Mouse (Mus musculus) adrenal gland, postnatal 10 days (tissue): ENCODE measurements around the gene Fam169a. TPM values are rescaled to one million over a fixed set of nuclear protein-coding genes. Genes with fewer than 3 reads are reported as not detected.
"Not testable (repeated sequence)": the region's sequence is repeated elsewhere in the genome, so short reads cannot be mapped to it uniquely, and the experiment has no call there.

Experiments used
- DNase-seq: peaks from one replicate; pipeline ENCODE4 v3.0.0; 2021; ENCODE audit warnings: mixed read lengths
- total RNA-seq, 2 experiments: library from RNA; stranded (reverse); gene quantifications; 2 replicates each; pipeline ENCODE4 v1.2.3; 2021

The Fam169a gene
- total RNA-seq, 2 experiments from 2014 or later: 4.9 to 5.4 TPM

DNA sequence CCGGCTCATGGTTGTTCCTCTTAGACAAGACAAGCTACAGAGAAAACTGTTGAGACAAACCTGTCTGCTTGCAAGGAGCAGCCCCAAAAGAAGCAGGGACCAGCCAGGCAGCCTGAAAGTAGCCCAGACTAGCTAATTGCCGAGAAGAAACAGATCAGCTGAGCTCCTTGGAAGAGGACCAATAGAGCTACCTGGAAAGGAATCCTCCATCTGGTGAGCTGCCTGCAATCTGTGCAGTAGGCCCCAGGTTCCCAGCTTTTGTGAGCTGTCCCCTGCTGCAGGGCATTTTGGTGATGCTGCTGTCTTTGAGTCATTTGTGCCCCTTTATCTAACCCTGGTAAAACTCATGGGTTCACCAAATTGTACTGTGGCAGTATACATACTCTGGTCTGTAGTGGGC lies 13.1 kb downstream of the Fam169a start:
- DNase-seq: no peak

DNA sequence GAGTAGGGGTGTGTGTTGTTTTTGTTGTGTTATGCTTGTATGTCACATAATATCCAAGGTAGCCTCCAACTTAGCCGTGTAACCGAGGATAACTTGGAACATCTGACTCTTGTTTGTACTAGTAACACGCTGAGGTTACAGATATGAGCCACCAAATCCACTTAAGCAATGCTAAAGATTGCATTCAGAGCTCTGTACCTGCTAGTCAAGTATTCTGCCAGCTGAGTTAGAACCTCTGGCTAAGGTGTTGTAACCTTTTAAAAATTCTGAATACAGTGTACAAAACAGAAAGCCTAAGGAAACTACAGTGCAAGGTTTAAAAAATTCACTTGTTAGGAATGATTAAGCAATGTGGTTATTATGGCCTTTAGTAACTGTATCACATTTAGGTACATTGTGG lies 13.5 kb downstream of the Fam169a start:
- no peak for DNase-seq

DNA sequence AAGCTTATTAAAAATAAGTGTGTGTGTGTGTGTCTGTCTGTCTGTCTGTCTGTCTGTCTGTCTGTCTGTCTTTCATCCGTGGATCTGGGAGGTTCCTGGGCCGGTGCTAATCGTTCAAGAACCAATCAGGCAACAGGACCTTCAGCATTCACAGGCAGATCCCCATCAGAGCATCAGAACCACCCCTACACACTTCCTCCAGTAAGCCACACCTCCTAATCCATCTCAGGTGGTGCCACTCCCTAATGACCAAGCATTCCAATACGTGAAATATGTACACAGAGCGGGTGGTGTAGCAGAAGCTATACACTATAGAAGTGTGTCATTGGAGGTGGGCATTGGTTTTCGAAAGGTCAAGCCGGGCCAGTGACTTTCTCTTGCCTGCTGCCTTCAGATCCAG lies 15.3 kb downstream of the Fam169a start:
- DNase-seq: no peak

DNA sequence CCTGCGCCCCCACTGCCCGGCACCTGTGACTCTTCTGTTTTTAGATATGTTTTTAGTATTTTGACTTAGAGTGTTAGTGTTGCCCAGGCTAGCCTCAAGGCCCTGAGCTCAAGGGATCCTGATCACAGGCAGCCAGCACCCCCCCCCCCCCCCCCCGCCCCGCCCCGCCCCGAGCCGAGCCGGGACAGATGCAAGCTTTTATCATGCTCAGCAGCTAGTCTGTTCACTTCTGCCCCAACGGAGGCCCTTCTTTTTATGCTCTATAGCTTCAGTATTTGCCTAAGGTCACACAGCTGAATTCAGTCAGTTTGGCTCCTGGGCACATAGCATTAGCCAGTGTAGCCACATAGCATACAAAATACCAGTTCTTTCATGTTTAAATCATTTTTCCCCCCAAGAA lies 19.2 kb downstream of the Fam169a start:
- DNase-seq: no peak

DNA sequence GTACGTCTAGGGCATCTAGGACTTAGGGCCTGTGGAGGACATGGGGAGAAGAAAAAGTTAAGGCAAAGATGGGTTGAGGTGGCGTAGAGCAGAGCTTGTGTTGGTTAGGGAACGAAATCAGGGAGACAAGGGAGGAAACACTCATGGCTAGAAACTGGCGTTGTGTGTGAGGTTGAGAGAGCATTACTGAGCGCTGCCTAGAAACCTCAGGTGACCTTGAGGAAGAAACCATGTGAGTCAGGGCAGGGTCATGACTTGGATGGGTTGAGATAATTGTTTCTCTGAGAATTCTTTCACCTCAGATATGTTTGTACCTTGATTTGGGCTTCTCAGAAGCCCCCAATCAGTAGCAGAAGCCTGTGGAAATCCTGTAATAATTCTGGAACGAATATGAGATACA lies 20.3 kb downstream of the Fam169a start:
- no peak for DNase-seq

DNA sequence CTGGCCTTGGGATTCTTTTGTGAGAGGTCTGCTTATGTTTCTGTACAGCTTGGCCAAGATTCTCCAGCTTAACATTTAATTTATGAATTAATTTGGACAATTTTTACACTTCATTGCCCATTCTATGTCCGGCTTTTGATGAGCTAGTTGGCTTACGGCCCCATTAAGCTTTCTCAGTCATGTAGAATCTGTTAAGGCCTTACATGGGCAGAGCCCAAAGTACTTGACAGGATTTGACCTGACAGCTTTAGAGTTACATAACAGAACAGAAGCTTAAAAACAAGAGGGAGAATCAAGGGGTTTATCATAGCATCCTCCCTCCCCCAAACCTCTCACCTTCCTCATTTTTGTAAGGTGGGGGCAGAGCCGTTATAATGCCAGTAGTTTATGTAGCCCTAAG lies 21.1 kb downstream of the Fam169a start:
- DNase-seq: no peak

DNA sequence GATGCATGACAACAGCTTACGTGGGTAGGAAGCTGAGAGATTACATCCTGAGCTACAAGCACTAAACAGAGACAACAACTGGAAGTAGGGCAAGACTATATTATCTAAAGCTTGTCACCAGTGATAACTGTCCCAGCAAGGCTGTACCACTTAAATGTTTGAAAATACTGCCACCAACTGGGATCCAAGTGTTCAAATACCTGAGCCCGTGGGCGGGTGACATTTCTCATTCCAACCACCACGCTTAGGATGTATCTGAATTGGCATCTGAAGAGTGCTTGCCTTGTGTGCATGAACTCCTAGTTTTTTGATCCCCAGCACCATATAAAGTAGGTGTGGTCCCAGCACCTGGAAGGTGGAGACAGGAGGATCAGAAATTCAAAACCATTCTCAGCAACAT lies 28.6 kb downstream of the Fam169a start:
- DNase-seq: no peak

DNA sequence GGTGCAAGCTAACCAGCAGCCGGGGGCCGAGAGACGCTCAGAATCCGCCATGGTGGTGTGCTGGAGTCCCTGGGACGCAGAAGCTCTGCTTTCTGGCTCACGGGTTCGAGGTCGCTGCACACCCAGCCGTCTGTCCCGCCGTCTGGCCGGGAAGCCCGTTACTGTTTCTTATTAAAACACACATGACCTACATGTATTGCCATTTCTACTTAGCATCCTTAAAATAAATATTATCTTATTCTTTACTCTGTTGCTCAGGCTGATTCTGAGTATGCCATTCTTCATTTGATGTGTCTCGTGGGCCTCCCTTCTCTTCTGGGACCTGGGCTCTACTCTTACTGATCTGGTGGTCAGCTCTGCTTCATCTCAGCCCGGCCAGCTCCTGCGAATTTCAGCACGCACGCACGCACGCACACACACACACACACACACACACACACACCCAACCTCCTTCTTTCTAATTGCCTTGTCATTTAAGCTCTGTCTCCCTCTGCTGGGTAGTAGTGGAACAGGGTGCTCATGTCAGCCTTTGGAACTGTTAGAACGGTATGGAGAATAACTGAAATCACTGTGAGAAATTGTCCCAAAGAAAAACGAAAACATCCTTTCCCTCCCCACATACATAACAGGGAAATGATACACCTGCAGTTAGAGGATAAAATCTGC lies 32.2 kb downstream of the Fam169a start, which contains the start of gene Gm6169:
Gene Gm6169, minus strand, starts transcription at position 51 of the 666 bp plus-strand sequence.
- peak; percentile 70 for DNase-seq

DNA sequence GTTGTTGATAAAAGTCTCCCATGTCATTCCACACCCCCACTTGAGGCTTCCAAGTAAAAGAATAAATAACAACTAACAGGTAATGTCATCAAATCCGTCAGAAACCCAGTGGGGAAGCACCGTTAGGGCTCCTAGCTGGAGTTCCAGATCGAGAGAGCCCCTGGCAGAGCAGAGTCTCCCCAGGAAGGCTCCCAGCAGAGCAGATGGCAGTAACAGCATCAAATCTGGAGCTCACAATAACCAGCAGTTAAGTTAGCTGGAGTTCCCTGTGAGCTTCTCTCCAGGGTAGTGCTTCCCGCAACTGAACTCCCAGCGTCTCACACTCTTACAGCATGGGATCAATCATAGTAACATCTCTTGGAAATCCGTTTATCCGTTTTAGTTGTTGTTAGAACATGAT lies 37.9 kb downstream of the Fam169a start:
- no peak for DNase-seq

DNA sequence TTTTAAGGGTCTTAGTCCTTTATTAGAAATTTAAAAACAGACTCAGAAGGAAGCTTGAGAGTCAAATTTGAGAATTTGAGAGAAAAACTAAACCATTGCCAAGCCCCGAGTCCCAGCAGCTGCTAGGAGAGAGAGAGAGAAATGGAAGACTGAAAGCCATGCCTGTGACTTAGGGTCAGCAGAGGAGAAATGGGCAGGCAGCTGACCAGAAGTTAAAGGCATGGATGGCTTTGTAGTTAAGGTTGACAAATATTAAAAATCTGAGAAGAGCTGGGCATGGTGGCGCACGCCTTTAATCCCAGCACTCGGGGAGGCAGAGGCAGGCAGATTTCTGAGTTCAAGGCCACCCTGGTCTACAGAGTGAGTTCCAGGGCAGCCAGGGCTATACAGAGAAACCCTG lies 40.6 kb downstream of the Fam169a start:
- not testable (repeated sequence) for DNase-seq

DNA sequence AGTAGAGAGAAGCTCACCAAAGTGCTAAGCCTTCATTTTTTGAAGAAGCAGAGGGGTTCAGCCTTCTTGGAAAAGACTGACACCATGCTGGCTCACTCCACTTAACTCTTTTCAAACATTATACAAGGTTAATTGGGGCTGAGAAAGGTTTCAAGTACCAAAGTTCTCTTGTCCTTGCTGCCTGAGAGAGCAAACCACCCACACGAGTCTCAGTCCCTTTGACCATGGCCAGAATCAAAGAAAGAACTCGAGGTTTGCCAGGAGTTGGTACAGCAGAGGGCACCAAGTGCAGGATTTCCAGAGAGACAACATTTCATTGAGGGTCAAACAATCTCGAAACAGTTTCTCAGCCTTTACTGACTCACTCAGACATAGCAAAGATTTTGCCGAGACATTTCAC lies 42.0 kb downstream of the Fam169a start:
- no peak for DNase-seq

DNA sequence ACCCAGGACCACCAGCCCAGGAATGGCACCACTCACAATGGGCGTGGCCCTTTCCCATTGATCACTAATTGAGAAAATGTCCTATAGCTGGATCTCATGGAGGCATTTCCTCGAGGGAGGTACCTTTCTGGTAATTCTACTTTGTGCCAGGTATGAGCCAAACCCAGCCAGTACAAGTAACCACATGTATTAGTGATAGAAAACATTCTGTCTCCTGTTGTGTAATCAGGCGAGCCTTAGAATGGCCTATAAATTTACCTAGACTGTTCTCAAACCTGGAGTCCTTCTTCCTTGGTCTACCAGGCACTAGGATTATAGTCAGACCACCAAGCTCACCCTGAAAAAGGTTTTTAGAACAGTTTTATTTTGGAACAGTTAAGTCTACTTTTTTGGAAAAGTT lies 54.3 kb downstream of the Fam169a start:
- no peak for DNase-seq

DNA sequence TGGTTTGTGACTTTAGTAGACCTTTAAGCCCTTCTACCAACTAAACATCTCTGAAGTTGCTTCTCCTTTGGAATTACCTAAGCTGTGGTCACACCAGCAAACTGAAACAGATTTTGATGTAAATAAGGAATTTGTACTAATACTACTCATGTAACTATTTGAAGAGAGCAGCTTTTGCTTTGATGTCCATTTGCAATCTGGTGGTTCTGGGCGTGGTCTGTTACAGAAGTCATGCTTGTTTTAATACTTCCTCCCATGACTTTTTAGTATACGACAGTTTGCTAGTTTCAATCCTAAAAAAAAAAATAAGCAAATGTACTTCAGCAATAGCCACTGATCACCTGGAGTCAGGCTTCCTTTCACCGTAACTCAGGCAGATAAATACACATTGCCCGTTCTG lies 62.6 kb downstream of the Fam169a start:
- not testable (repeated sequence) for DNase-seq

DNA sequence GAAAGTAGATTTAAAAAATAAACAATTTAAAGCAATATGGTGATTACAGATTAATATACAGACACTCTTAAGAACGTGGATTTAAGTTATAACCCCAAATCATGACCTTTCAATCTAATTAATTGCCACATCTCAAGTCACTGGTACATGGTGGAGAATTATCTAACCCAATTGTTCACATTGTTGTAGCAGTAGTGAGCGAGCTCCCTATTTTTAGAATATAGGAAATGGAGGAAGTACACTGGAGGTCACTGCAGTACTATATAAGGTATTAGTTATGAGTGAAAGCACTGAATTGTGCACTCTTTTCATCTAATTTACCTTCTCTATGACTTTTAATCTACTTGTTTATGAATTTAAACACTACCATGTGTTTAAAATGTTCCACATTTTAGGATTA lies 63.3 kb downstream of the Fam169a start:
- DNase-seq: not testable (repeated sequence)

DNA sequence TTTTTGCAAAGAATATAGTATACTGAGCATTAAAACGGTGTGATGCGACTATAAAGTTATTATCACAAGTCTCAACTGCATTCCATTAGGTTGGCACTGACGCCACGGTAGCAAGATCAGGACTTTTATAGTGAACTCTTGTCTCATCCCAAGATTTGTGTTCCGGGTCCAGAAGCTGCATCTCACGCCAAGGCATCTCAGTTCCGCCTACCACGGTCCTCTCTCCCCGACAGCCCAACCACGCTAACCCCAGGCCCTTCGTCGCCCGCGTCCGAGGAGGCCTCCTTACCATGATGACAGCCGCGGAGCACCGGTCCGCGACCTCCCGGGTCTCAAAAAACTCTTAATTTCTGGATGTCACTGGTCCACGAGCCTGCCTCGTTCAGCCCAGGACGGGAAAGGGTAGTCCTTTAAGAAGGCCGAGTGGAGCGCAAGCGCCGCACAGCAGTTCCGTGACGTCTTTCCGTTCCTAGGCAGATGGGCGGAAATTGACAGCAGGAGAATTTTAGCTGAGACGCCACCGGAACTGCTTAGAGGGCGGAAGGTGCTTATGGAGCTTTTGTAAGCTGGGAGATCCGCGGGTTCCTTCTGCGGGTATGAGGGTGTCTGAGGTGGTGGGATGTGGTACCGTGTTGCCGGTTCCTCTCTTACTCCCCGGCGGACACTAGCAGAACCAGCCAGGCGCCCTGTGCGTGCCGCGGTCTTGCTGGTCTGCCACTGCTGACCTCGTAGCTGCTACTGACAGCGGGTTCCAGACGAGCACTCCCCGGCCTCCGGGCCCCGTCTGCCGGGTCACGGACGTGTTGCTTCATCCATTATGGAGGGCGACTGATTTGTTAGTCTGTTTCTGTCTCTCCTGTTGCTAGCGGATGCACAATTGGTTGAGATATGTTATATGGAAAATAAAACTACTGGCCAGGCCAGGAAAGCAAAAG lies 70.6 kb downstream of the Fam169a start, which contains the start of the genes Gfm2 and Nsa2:
Gene Gfm2, plus strand, starts transcription at position 472 of the 935 bp plus-strand sequence.
Gene Nsa2, minus strand, starts transcription at position 472 of the 935 bp plus-strand sequence.
- DNase-seq: peak; percentile 90

DNA sequence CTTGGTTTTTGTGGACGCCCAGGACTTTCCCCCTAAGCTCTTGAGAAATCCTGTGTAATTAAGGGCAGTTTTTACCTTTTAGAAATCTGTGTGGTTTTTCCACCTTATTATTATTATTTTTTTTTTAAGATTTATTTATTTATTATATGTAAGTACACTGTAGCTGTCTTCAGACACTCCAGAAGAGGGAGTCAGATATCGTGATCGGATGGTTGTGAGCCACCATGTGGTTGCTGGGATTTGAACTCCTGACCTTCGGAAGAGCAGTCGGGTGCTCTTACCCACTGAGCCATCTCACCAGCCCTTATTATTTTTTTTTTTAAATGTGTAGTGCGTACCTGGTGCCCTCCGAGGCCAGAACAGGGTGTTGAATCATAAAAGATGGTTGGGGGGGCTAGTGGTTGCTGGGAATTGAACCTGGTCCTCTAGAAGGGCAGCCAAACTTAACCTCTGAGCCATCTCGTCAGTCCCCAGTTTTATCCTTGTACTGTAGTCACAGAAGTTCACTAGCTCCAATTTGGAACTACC lies 71.4 kb downstream of the Fam169a start:
- DNase-seq: not testable (repeated sequence)

DNA sequence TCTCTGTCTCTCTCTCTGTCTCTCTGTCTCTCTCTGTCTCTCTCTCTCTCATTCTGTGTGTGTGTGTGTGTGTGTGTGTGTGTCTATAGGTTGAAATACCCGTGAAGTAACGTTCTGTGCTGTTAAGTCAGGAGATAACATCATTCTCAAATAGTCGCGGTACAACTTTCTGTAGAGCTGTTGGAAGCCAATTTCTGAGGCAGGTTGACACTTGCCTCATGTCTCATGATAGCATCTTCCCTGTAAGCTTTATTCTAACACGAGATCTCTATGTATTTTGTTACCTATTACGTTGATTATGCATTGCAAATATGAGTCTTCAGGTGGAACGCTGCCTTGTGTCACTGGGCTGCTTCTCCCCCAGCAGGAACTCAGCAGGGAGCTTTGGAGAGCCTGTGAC lies 75.2 kb downstream of the Fam169a start:
- no peak for DNase-seq

DNA sequence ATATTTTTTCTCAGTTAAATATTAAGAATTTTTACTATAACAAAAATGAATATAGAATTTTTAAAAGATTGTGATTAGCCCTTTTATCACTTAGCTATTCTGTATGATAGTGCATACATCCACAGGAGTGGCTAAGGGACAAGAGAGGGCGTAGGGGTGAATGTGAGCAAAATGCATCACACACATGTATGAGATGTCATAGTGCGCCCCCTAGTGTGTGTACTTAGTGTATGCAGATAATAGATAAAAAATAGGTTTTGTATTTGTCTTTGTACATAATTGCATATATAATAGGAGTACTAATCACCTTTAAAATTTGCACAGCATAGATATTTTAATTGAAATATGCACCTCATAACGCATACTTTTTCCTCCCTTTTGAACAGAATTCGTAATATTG lies 78.7 kb downstream of the Fam169a start:
- peak; percentile 65 for DNase-seq

DNA sequence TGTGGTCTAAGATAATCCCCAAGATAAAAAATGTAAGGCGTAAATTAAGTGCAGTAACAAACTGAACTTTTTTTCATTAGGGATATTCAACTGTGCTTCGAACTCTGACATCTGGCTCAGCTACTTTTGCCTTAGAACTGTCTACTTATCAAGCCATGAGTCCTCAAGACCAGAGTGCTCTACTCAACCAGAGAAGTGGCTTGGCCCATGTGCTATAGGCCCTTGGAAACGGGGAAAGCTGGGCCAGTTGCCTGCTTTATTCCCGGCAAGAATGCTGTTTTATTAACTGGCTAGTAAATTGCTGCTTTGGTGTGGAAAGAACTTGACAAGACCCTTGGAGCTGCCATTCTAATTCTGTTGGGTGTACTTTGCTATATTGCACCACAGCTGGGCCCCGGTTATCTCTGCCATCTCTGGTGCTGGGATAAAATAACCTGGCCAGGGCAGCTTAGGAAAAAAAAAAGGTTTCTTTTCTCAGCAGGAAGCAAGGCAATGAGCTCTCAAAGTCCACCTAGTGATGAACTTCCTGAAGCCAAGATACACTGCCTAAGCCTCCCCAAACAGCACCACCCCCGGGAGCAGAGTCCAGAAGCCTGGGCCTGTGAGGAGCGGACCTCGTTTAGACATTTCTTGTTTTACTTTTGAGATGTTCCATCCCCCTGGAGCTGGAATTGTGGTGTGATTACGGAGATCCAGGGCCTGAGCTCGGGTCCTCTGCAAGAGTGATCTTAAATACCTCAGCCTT lies 108.6 kb downstream of the Fam169a start:
- DNase-seq: no peak

DNA sequence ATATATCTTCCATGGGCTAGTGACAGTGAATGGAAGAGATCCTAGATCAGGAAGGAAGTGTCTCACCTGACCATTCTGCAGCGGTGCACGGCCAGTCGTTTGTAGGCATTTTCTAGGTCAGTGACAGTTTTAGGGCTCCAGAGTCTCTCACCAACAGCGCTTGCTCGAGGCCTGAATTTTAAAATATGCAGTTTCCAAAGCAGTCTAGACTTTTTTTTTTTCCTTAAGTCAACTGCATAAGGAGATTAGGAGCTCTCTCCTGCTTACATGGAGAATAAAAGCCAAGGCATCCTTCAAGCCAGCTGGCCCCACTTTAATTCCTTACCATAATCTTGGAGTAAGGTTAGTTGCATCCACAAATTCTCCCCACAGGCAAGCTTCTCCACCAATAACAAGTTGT lies 109.6 kb downstream of the Fam169a start:
- DNase-seq: no peak

DNA sequence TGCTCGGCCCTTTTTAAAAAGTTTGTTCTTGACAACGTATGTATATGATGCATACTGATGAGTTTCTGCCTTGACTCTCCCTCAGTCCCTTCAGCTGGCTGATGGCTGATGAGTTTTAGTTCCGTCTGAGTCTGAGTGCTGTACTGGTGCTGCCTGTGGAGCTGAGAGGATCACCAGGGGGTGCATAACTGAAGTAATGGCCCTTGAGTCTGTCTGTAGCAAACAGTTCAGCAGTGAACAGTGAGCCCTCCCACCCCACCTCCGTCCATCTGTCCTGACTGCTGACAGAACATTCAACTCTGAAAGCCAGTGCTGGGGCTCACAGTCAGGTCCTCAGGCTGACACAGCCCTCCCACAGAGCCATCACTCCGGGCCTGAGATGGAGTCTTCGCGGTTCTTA lies 111.9 kb downstream of the Fam169a start:
- no peak for DNase-seq

DNA sequence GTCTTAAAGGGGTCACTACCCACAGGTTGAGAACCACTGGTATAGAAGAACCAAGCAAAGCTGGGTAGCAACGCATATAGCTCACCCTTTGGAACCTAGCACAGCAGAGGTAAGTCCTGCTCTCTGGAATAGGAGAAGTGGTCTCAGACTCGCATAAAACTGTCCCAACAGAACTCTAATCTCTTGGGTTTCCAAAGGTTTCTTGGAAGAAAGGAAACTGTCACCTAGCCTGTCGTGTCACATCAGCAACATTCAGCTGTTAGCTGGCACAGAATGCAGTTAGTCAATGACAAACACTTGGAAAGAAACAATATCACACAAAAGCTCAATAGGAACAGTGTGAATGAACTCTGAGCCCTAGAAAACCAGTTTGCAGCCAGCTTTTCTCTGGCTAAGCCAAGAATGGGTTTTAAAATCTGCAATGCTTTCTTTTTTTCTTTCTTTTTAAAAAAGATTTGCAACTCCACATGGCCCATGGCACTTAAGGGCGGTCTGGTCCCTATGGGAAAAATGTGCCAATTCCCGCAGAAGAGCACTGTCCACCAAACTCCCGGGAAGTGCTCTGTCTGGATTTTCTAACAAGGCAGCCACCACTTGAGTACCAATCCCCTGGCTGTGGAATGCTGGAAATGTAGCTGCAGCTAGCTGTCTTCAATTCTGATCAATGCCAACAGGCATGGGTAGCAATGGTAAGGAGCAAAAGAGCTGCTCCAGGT lies 113.2 kb downstream of the Fam169a start:
- DNase-seq: no peak
